Mouse (Mus musculus) frontal cortex, postnatal 10 days (tissue): ENCODE measurements around the gene Opalin.

ENCODE experiments used
- DNase-seq, 2 experiments: peaks; one replicate each; pipeline ENCODE4 v3.0.0; 2022; ENCODE audit warnings: low spot score in 2 of 2, mixed read lengths in 1 of 2

The Opalin gene

DNA sequence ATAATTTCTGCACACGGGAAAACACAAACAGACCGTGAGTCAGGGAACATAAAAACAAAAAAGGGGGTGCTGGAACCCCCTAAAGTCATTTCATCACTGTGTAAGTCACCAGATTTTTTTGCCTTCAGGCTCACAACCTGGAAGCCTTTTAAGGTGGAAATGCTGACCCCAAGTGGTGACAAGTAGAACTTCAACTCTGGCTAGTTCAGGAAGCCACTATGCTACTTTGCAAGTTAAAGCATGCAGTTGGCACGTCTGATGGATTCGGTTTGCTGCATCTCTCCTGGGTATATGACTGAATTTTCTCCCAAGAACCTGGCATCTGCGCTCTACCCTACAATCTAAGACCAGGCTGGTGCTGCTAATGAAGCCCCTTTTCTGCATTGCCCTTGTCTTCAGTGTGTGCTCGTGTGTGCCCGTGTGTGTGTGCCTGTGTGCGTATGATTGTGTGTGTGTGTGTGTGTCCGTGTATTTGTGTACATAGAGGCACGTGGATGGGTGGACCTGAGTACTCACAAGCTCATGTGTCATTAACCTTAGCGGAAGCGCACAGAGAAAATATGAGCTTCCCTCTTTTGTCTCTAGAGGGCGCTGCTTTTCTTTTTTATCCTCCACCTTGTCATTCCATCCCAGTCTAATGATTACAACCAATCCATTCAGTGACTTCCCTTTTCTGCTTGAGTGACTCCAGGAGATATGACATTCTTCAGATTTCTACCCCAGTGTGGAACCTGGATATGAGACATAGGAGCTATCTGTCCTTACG lies 60.8 kb downstream of the Opalin start:
- peak in 1 of 2 experiments; percentile 57 for DNase-seq

DNA sequence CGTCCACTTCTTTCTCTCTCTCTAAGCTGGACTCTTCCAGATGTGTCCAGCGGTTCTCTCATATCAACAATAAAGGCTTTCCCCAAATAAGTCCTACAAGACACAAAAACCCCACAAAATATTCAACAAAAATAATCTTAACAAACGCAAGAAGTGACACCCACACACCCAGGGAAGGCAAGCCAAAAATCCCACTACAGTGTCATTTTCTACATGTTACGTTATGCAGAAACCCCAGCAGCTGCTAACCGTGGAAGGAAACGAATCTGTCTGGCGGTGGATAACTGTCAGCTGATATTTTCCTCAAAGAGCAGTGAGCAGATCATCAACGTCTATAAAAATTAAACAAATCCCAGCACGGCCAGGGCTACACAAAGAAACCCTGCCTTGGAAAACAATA lies 62.9 kb downstream of the Opalin start:
- DNase-seq, result no peak

DNA sequence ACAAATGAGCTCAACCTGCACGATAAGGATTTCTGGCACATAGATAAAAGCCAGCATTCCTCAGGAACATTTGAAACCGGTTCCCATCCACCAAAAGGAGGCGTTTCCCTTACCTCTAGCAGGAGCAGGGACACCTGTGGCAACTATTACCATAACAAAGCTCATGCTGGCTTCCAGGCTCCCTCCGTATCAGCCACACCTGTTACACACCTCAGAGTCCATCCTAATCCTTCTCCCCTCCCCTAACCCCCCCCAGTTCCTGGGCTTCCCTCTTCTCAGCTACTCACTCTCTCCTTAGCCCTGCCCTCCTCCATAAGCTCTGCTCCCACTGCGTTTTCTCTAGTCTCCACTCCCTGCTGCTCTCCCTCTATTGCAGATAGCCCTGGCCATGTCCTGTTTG lies 63.3 kb downstream of the Opalin start:
- no peak for DNase-seq
